Mouse (Mus musculus) cortical plate, adult 2 months (tissue): ENCODE results near the gene Olfr221.
A peak's percentile ranks its signal among the peaks of the same experiment; 100 is the strongest.

ENCODE experiments used
- CTCF ChIP-seq: fragments of 200-500 bp; IDR thresholded peaks from 2 replicates; pipeline ENCODE4 v1.5.1; 2011; ENCODE audit warnings: mild to moderate bottlenecking, control low read depth, low read length; ENCODE audit not compliant: insufficient read depth; ENCODE audit errors: extremely low read depth
- POLR2A ChIP-seq: fragments of 200-500 bp; IDR thresholded peaks from 2 replicates; pipeline ENCODE4 v1.6.1; 2011; ENCODE audit warnings: mild to moderate bottlenecking, low read length, control low read depth; ENCODE audit not compliant: insufficient read depth; ENCODE audit errors: extremely low read depth

DNA sequence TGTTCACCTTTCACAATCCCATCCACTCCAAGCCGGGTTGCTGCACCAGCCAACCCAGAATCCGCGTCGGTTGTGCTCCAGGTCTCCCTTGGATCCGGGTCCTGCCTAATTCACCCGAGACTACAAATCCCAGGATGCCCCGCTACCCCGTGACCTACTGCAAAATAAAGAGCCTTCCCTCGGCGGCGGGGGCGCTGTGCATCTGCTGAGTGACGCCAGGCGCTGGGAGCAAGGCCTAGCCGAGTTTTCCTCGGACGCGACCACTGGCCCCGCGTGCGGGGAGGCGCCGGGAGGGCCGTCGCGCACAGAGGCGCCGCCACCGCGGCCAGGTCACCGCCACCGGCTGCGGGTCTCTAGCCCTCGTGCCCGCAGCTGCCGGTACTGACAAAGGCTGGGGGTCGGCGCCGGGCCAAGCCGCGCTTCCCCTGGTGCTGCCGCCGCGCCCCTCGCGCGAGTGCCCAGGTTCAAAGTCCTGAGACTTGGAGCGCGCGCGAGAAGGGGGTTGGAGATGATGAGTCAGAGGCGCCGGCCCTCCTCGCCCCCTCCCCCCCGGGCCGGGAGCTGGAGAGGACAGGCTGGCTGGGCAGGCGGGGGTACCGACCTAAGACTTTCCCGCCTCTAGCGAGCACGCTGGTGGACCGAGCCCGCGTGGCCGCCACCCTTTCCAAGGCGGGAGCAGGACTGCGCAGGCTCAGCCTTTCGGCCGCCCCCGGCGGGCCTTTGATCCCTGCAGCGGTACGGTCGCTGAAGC is 22.5 kb downstream of the Olfr221 start:
- peak; percentile 90 for TF ChIP-seq POLR2A
- TF ChIP-seq CTCF: no peak
